Mouse (Mus musculus): Measurements from ENCODE around the gene Tpcn2. TPM values are rescaled to one million over a fixed set of nuclear protein-coding genes. Genes with fewer than 3 reads are reported as not detected.

The Tpcn2 gene
- polyA plus RNA-seq, 1 experiment from 2014 or later = 1.6 TPM

- no peak overlapping the region for H3K27ac ChIP-seq (replicated peaks)
- H3K4me1 ChIP-seq (replicated peaks) = no peaks in the 10 kb centered on the region
- H3K27me3 ChIP-seq = no peaks in the 10 kb centered on the region
- 65% methylated on average over 4 of the region's 4 CpGs for WGBS (ENCODE audit: insufficient replicate concordance)
- no peaks in the 10 kb centered on the region for H3K36me3 ChIP-seq (replicated peaks)
- H3K9ac ChIP-seq = no peak overlapping the region
- H3K9me3 ChIP-seq (replicated peaks) = no peaks in the 10 kb centered on the region
- H3K4me3 ChIP-seq (replicated peaks) = no peak overlapping the region
- no peak overlapping the region for H3K4me2 ChIP-seq
- ATAC-seq (ENCODE audit: insufficient read depth) = no peak
Measured at GRCm38 (mm10) chr7:145240929-145241328, 42.9 kb downstream of the Tpcn2 start.

GRCm38 (mm10) chr7:145239736-145240505, 43.9 kb downstream of the Tpcn2 start:
- no peak for ATAC-seq (ENCODE audit: insufficient read depth)
- H3K27ac ChIP-seq (replicated peaks) = no peak overlapping the region
- WGBS (ENCODE audit: insufficient replicate concordance) = 69% methylated on average over 8 of the region's 8 CpGs
- H3K27me3 ChIP-seq = no peaks in the 10 kb centered on the region
- H3K9ac ChIP-seq = no peak overlapping the region
- H3K4me1 ChIP-seq (replicated peaks) = no peaks in the 10 kb centered on the region
- no peak overlapping the region for H3K4me3 ChIP-seq (replicated peaks)
- H3K4me2 ChIP-seq = no peak overlapping the region
- no peaks in the 10 kb centered on the region for H3K9me3 ChIP-seq (replicated peaks)
- H3K36me3 ChIP-seq (replicated peaks) = no peaks in the 10 kb centered on the region

GRCm38 (mm10) chr7:145239145-145239544, 44.7 kb downstream of the Tpcn2 start:
- Histone ChIP-seq H3K9me3 (replicated peaks) (no peaks in the 10 kb centered on the region), H3K4me1 (replicated peaks) (no peaks in the 10 kb centered on the region), H3K4me3 (replicated peaks) (no peak overlapping the region), H3K4me2 (no peak overlapping the region), H3K27me3 (no peaks in the 10 kb centered on the region), H3K36me3 (replicated peaks) (no peaks in the 10 kb centered on the region), H3K27ac (replicated peaks) (no peak overlapping the region), H3K9ac (no peak overlapping the region)
- ATAC-seq (ENCODE audit: insufficient read depth) = no peak
- WGBS (ENCODE audit: insufficient replicate concordance) = 47% methylated on average over 6 of the region's 6 CpGs

GRCm38 (mm10) chr7:145234841-145235790, 48.7 kb downstream of the Tpcn2 start:
- Histone ChIP-seq H3K27ac (replicated peaks) (no peak overlapping the region), H3K36me3 (replicated peaks) (no peaks in the 10 kb centered on the region), H3K4me3 (replicated peaks) (no peak overlapping the region), H3K9ac (no peak overlapping the region), H3K27me3 (no peaks in the 10 kb centered on the region), H3K4me1 (replicated peaks) (no peaks in the 10 kb centered on the region), H3K4me2 (no peak overlapping the region), H3K9me3 (replicated peaks) (no peaks in the 10 kb centered on the region)
- WGBS (ENCODE audit: insufficient replicate concordance) = 51% methylated on average over 10 of the region's 10 CpGs
- no peak for ATAC-seq (ENCODE audit: insufficient read depth)

- Histone ChIP-seq H3K4me3 (replicated peaks) (no peak overlapping the region), H3K9ac (no peak overlapping the region), H3K36me3 (replicated peaks) (no peaks in the 10 kb centered on the region), H3K27ac (replicated peaks) (no peak overlapping the region), H3K9me3 (replicated peaks) (no peaks in the 10 kb centered on the region), H3K4me1 (replicated peaks) (no peaks in the 10 kb centered on the region), H3K4me2 (no peak overlapping the region), H3K27me3 (no peaks in the 10 kb centered on the region)
- no peak for ATAC-seq (ENCODE audit: insufficient read depth)
- WGBS (ENCODE audit: insufficient replicate concordance) = 56% methylated on average over 9 of the region's 9 CpGs
Measured at GRCm38 (mm10) chr7:145231659-145232058, 52.2 kb downstream of the Tpcn2 start.

GRCm38 (mm10) chr7:145226641-145227040, 57.2 kb downstream of the Tpcn2 start:
- H3K4me3 ChIP-seq (replicated peaks) = no peak overlapping the region
- H3K36me3 ChIP-seq (replicated peaks) = no peaks in the 10 kb centered on the region
- H3K27ac ChIP-seq (replicated peaks) = no peak overlapping the region
- ATAC-seq (ENCODE audit: insufficient read depth) = no peak
- no peak overlapping the region for H3K9ac ChIP-seq
- H3K4me1 ChIP-seq (replicated peaks) = no peaks in the 10 kb centered on the region
- H3K9me3 ChIP-seq (replicated peaks) = no peaks in the 10 kb centered on the region
- no peaks in the 10 kb centered on the region for H3K27me3 ChIP-seq
- WGBS (ENCODE audit: insufficient replicate concordance) = 70% methylated on average over 6 of the region's 6 CpGs
- no peak overlapping the region for H3K4me2 ChIP-seq

GRCm38 (mm10) chr7:145225626-145226025, 58.2 kb downstream of the Tpcn2 start:
- Histone ChIP-seq H3K27me3 (no peaks in the 10 kb centered on the region), H3K4me3 (replicated peaks) (no peak overlapping the region), H3K4me2 (no peak overlapping the region), H3K9ac (no peak overlapping the region), H3K36me3 (replicated peaks) (no peaks in the 10 kb centered on the region), H3K9me3 (replicated peaks) (no peaks in the 10 kb centered on the region), H3K27ac (replicated peaks) (no peak overlapping the region), H3K4me1 (replicated peaks) (no peaks in the 10 kb centered on the region)
- 65% methylated on average over 6 of the region's 6 CpGs for WGBS (ENCODE audit: insufficient replicate concordance)
- no peak for ATAC-seq (ENCODE audit: insufficient read depth)

GRCm38 (mm10) chr7:145221841-145222689, 61.7 kb downstream of the Tpcn2 start:
- no peak; the same call in 1 of the 2 replicates for ATAC-seq (ENCODE audit: insufficient read depth)
- Histone ChIP-seq H3K4me3 (replicated peaks) (no peak overlapping the region), H3K36me3 (replicated peaks) (no peaks in the 10 kb centered on the region), H3K9ac (no peak overlapping the region), H3K9me3 (replicated peaks) (no peaks in the 10 kb centered on the region), H3K27me3 (no peaks in the 10 kb centered on the region), H3K4me1 (replicated peaks) (no peaks in the 10 kb centered on the region), H3K27ac (replicated peaks) (no peak overlapping the region), H3K4me2 (no peak overlapping the region)
- 11% methylated on average over 2 of the region's 2 CpGs for WGBS (ENCODE audit: insufficient replicate concordance)

- Histone ChIP-seq H3K4me3 (replicated peaks) (no peak overlapping the region), H3K9me3 (replicated peaks) (no peaks in the 10 kb centered on the region), H3K27ac (replicated peaks) (no peak overlapping the region), H3K9ac (no peak overlapping the region), H3K4me2 (no peak overlapping the region), H3K36me3 (replicated peaks) (no peaks in the 10 kb centered on the region), H3K4me1 (replicated peaks) (no peaks in the 10 kb centered on the region), H3K27me3 (no peaks in the 10 kb centered on the region)
- WGBS (ENCODE audit: insufficient replicate concordance) = 69% methylated on average over 2 of the region's 2 CpGs
- ATAC-seq (ENCODE audit: insufficient read depth) = no peak
Measured at GRCm38 (mm10) chr7:145221346-145221745, 62.5 kb downstream of the Tpcn2 start.

- H3K27me3 ChIP-seq = no peaks in the 10 kb centered on the region
- WGBS (ENCODE audit: insufficient replicate concordance) = 60% methylated on average over 9 of the region's 9 CpGs
- no peak for ATAC-seq (ENCODE audit: insufficient read depth)
Measured at GRCm38 (mm10) chr7:145219420-145219831, 64.4 kb downstream of the Tpcn2 start.

More at GRCm38 (mm10) chr7:145219420-145219831, 64.4 kb downstream of the Tpcn2 start:
- no peak overlapping the region for H3K9ac ChIP-seq
- no peaks in the 10 kb centered on the region for H3K4me1 ChIP-seq (replicated peaks)
- no peaks in the 10 kb centered on the region for H3K36me3 ChIP-seq (replicated peaks)
- no peak overlapping the region for H3K4me2 ChIP-seq
- no peaks in the 10 kb centered on the region for H3K9me3 ChIP-seq (replicated peaks)
- no peak overlapping the region for H3K27ac ChIP-seq (replicated peaks)
- no peak overlapping the region for H3K4me3 ChIP-seq (replicated peaks)
